Mouse (Mus musculus) testis, adult 2 months (tissue): ENCODE results near the gene Cyb5r3. TPM values are rescaled to one million over a fixed set of nuclear protein-coding genes. Genes with fewer than 3 reads are reported as not detected.
"Not testable (repeated sequence)": the region's sequence is repeated elsewhere in the genome, so short reads cannot be mapped to it uniquely, and the experiment has no call there.

ENCODE experiments used
- H3K27ac ChIP-seq: fragments of 200-500 bp; 2 replicates; pipeline ENCODE4 v1.5.1; 2012; ENCODE audit warnings: low read depth, low read length; ENCODE audit not compliant: control insufficient read depth, insufficient read depth
- H3K27me3 ChIP-seq: fragments of 200-500 bp; 2 replicates; pipeline ENCODE4 v1.6.1; 2012; ENCODE audit warnings: mild to moderate bottlenecking, low read length, moderate library complexity; ENCODE audit not compliant: control insufficient read depth, insufficient read depth
- H3K36me3 ChIP-seq: fragments of 200-500 bp; 2 replicates; pipeline ENCODE4 v1.6.1; 2012; ENCODE audit warnings: mild to moderate bottlenecking, low read length; ENCODE audit not compliant: control insufficient read depth, insufficient read depth
- H3K4me1 ChIP-seq: fragments of 200-500 bp; 2 replicates; pipeline ENCODE4 v1.6.1; 2012; ENCODE audit warnings: low read length; ENCODE audit not compliant: control insufficient read depth, insufficient read depth
- H3K4me3 ChIP-seq: fragments of 200-500 bp; 2 replicates; pipeline ENCODE4 v1.5.1; 2012; ENCODE audit warnings: low read depth, mild to moderate bottlenecking, low read length, moderate library complexity, mixed read lengths; ENCODE audit not compliant: control insufficient read depth
- CTCF ChIP-seq: fragments of 200-500 bp; IDR thresholded peaks from 2 replicates; pipeline ENCODE4 v1.5.1; 2012; ENCODE audit warnings: low read depth, mild to moderate bottlenecking, inconsistent platforms, low read length, moderate library complexity; ENCODE audit not compliant: control insufficient read depth, insufficient read depth, insufficient replicate concordance
- POLR2A ChIP-seq: fragments of 200-500 bp; IDR thresholded peaks from 2 replicates; pipeline ENCODE4 v1.6.1; 2012; ENCODE audit warnings: low read depth, mild to moderate bottlenecking, inconsistent platforms, low read length, moderate library complexity; ENCODE audit not compliant: control insufficient read depth
- polyA plus RNA-seq: library from polyadenylated mRNA; depleted of rRNA; stranded (reverse); fragments of >200 nt; gene quantifications from 2 replicates; pipeline ENCODE4 v1.2.3, GENCODE M21; 2012

Cyb5r3 gene
- polyA plus RNA-seq, 1 experiment = 64.0 TPM

DNA sequence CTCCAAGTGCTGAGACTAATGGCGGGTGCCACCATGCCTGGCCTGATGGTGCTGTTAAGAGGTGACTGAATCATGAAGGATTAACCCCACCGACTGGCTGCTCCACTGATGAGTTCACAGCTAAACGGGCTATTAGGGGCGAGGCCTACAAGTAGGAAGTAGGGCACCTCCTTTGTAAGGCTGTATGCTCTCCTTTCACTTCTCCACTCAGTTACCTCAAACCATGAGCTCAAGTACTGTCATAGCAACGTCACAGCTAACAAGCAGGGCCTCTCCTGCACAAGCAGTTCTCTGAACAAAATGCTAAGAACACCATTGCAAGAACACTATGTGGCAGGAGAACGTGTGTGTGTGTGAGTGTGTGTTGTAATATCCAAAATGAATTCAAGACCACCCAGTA lies 26.9 kb downstream of the Cyb5r3 start:
- peaks cover 8% of the 10 kb centered on the region for H3K4me1 ChIP-seq
- H3K27ac ChIP-seq = no peak overlapping the region
- H3K36me3 ChIP-seq = no peaks in the 10 kb centered on the region
- no peaks in the 10 kb centered on the region for H3K27me3 ChIP-seq
- TF ChIP-seq CTCF (no peak), POLR2A (no peak)
- H3K4me3 ChIP-seq = no peak overlapping the region

DNA sequence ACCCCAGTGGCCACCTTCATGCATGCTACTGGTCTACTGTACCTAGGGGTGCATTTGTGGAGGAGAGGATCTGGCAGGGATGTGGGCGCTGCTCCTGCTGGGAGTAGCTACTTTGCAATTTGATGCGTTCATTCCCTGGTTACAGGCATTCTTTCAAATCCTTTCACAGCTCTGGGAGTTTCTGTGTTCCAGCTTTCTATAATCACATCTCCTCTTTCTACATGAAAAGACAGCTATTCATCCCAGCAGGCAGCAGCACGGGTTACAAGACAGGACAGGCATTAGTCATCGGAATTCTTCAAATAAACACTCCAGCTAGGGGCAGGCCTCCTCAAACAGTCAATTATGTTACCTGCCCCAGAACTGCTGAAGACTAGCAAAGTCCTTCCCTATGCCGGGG lies 29.5 kb downstream of the Cyb5r3 start:
- TF ChIP-seq POLR2A (no peak), CTCF (no peak)
- H3K4me1 ChIP-seq = no peaks in the 10 kb centered on the region
- H3K27ac ChIP-seq = no peak overlapping the region
- H3K4me3 ChIP-seq = no peak overlapping the region
- H3K36me3 ChIP-seq = no peaks in the 10 kb centered on the region; the same call in 1 of the 2 replicates
- no peaks in the 10 kb centered on the region for H3K27me3 ChIP-seq

DNA sequence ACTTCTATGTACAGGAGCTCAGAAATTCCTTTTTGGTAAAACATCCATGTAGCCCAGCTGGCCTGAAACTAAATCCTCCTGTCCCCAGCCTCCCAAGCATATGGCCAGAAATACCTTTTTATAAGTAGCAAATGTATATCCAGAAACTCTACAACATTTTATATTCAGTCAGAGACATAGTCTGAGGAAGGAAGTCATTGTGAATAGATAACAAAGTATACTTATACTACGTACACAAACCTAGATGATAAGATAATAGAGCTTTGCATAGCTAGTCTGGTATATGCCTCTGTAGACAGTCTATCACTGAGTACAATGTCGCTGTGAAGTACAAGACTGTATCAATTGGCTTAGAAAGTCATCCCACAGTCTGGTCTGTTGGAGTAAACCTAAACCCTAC lies 36.7 kb downstream of the Cyb5r3 start:
- no peak overlapping the region for H3K27ac ChIP-seq
- H3K27me3 ChIP-seq = no peaks in the 10 kb centered on the region
- TF ChIP-seq POLR2A = no peak
- no peak for TF ChIP-seq CTCF
- H3K4me1 ChIP-seq = no peaks in the 10 kb centered on the region
- H3K36me3 ChIP-seq = peaks cover 2% of the 10 kb centered on the region
- H3K4me3 ChIP-seq = no peak overlapping the region

DNA sequence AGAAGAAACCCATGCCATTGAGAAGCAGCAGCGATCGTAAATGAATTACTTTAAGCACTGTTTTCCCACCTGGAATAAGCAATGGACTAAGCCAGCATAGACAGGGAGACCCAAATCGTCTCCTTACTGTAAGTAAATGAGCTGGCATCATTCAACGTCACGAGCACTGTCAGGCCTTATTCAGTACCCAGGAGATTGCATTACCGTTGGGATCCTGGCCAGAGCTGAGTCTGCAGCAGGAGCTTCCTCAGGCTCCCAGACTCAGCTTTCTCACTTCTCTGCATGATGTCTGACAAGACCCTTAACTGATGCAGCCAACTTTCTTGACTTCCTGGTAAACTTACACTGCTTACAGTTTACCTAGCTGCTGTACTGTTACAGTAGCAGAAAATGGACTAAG lies 37.7 kb downstream of the Cyb5r3 start:
- H3K4me3 ChIP-seq = no peak overlapping the region
- peaks cover 4% of the 10 kb centered on the region for H3K36me3 ChIP-seq
- H3K27ac ChIP-seq = no peak overlapping the region
- TF ChIP-seq CTCF (no peak), POLR2A (no peak)
- no peaks in the 10 kb centered on the region for H3K4me1 ChIP-seq
- H3K27me3 ChIP-seq = no peaks in the 10 kb centered on the region

DNA sequence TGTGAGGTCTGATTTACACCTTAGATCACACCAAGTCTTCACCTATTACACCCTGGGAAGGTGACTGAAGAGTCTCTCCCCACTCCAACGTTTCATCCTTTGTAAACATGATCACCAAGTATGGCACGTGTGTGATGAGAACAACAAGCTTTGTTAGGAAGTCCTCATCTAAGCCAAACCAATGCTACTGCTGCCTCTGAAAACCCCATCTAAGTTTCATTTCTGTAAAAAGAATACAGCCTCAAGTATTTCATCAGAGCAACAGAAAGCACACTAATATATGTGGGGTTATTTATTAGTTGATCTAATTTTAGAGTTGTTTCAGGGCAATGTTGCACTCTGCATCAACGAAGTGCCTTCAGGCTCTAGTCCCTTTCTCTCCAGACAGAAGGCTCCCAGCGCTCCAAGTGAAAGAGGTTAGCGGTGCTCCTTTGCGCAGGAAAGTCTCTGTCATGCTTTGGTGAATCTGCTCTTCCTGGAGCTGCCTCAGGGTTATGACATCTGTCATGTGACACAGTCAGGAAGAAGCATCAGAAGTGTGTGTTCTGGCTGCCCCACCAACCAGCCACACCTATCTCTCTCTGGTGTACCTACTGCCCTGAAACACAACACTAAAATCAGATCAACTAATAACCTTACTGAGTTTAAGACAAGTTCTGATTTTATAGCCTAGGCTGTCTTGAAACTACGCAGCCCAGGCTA lies 42.7 kb downstream of the Cyb5r3 start:
- Histone ChIP-seq H3K27ac (no peak overlapping the region), H3K4me3 (no peak overlapping the region), H3K4me1 (no peaks in the 10 kb centered on the region), H3K36me3 (peaks cover 8% of the 10 kb centered on the region), H3K27me3 (no peaks in the 10 kb centered on the region)
- TF ChIP-seq CTCF = no peak
- no peak for TF ChIP-seq POLR2A

DNA sequence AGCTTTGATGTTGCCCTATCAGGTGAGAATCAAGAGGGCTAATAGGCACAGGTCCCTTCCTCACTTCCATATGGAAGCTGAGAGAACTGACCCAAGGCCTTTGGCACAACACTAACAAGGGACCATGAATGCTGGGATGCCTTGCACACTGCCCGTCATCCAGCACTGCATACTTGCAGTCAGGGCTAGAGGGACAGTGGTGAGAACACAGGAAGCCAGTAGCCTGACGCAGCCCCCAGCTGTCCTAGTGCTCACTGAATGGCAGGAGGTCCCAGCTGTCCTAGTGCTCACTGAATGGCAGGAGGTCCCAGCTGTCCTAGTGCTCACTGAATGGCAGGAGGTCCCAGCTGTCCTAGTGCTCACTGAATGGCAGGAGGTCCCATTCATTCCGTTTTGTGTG lies 45.4 kb downstream of the Cyb5r3 start:
- H3K4me1 ChIP-seq, H3K4me3 ChIP-seq, H3K27ac ChIP-seq, H3K27me3 ChIP-seq, H3K36me3 ChIP-seq: not testable (repeated sequence)

DNA sequence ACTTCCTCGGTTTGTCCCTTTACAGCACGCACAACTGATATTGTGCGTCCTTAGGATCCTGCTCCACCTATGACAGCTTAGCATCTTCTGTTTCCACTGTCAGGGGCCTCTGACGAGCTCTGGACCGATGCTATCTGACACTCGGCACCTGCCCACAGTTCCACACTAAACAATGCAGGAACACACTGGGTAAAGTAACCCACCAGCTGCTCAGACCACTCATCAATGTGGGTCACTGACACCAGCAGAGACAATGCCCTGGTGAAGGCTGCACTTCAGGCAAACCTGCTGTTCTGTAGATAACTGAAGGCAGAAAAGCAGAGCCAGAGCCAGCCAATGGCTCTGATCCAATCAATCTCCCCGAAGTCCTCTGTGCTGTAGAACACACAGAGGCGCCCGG lies 45.8 kb downstream of the Cyb5r3 start:
- TF ChIP-seq POLR2A (no peak), CTCF (no peak)
- no peaks in the 10 kb centered on the region for H3K27me3 ChIP-seq
- H3K36me3 ChIP-seq = peaks cover 8% of the 10 kb centered on the region
- H3K27ac ChIP-seq = no peak overlapping the region
- peaks cover 1% of the 10 kb centered on the region; the same call in 1 of the 2 replicates for H3K4me1 ChIP-seq
- H3K4me3 ChIP-seq = no peak overlapping the region

DNA sequence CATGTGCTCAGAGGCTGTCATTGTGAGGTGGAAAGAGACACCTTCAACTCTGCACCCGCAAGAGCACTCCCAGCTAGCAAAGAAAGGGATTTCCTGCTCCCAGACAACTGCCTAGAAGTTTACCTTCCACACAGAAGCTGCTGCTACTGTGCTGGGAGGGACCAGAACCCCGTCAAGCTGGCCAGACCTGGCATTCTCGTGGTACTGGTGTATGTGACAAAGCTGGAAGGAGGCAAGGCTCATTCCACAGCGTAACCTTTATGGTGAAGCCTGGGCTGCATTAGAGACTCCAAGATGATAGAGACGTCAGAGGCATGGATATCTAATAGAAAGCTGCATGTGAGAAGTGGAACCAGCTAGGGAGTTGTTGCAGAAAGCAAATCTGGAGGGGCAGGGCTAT lies 47.8 kb downstream of the Cyb5r3 start:
- Histone ChIP-seq H3K27ac (no peak overlapping the region), H3K27me3 (no peaks in the 10 kb centered on the region), H3K4me3 (no peak overlapping the region), H3K36me3 (peaks cover 4% of the 10 kb centered on the region), H3K4me1 (peaks cover 2% of the 10 kb centered on the region; the same call in 1 of the 2 replicates)
- TF ChIP-seq POLR2A (no peak), CTCF (no peak)
